Mouse (Mus musculus) stomach, postnatal 0 days (tissue): Measurements from ENCODE around the gene Auts2.

Experiments
- CTCF ChIP-seq: IDR thresholded peaks from 2 replicates; pipeline ENCODE4 v1.5.1; 2016; ENCODE audit warnings: antibody characterized with exemption, low read depth, mild to moderate bottlenecking, moderate library complexity
- EP300 ChIP-seq: optimal IDR thresholded peaks from 2 replicates; pipeline ENCODE3; 2016; ENCODE audit warnings: antibody characterized with exemption

- TF ChIP-seq CTCF (no peak), EP300 (no peak)
Measured at GRCm38 (mm10) chr5:131512617-131513016, 1030.5 kb downstream of the Auts2 start.
